Mouse (Mus musculus): Measurements from ENCODE around the gene Amz1. TPM values are rescaled to one million over a fixed set of nuclear protein-coding genes. Genes with fewer than 3 reads are reported as not detected.

Amz1 gene
- polyA plus RNA-seq, 1 experiment from 2014 or later, result 0.76 TPM

DNA sequence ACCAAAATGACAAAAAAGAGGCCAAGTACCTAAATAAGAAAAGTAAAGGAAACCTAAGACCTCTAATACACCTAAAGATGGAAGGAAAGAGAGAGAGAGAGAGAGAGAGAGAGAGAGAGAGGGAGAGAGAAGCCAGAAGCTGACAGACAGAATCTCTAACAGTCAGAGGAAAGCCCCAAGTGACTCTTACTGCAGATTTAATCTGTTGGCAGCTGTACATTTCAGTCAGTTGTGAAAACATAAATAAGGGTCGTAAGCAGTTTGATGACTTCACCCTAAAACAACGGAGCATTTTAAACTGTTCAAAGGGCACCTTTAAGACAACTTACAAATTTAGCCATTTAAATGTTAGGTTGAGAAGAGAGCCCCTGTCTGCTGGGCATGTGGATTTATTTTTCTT lies 66.5 kb downstream of the Amz1 start:
- no peak overlapping the region for H3K27ac ChIP-seq (replicated peaks; ENCODE audit: low read depth, low read length)
- no peak for ATAC-seq (replicated peaks; ENCODE audit: insufficient number of reproducible peaks, low FRiP score, low TSS enrichment, low read depth)
- no peaks in the 10 kb centered on the region for H3K4me1 ChIP-seq (ENCODE audit: control insufficient read depth, insufficient read depth, low read length)
- no peaks in the 10 kb centered on the region for H3K36me3 ChIP-seq (replicated peaks; ENCODE audit: control insufficient read depth, insufficient read depth, low read depth, low read length)
- no peak overlapping the region for H3K4me3 ChIP-seq (ENCODE audit: low read depth, low read length)
- no peaks in the 10 kb centered on the region for H3K27me3 ChIP-seq (ENCODE audit: control insufficient read depth, insufficient read depth, low read length)
- no peaks in the 10 kb centered on the region; the same call in 1 of the 2 replicates for H3K9me3 ChIP-seq (replicated peaks; ENCODE audit: control insufficient read depth, low read length)
- DNase-seq (ENCODE audit: low spot score), result no peak
- no peak overlapping the region for H3K4me2 ChIP-seq (ENCODE audit: low read depth, low read length)
- no peak overlapping the region for H3K9ac ChIP-seq (replicated peaks; ENCODE audit: low read length)
- WGBS, result 79% methylated on average over 2 of the region's 2 CpGs

DNA sequence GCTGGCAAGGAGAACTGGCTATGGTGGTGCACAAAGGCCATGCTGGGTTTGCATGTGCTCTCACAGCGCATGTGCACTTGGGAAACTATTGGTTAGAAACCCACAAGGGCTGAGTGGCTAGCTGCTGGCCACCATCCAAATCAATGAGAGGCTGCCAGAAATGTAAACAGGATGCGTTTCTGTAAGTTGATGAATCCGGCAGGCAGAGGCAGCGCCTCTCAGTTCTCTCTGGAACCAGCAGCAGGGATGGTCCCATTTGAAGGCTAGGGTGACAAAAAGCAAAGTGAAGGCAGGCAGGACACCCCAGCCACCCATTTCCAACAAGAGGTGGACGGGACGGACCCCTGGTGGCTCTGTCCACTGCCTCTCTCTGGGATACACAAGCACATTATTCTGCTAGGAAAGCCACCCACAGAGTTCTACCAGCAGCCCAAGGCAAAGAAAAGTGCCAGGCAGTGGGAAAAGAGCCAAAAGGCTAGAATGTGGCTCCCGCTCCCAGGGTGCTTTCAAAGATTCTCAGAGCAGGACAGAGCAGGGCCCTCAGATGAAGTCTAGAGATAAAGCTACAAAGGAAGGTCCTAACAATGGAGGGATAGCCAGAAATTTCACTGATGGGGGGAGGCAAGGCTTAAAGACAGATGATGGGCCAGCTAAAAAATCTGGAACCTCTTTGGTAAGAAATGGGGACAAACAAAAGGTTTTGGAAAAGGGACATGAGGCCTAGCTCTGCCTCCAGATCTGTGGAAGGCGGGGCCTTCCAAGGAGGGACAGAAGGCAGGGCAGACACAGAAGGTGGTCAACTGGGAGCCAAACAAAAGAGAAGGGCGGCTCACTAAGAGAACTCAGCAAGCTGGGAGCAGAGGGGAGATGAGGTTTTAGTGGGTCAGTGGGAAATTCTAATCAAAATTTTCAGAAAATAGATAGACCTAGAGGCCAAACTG lies 67.3 kb downstream of the Amz1 start:
- Histone ChIP-seq H3K36me3 (replicated peaks; ENCODE audit: control insufficient read depth, insufficient read depth, low read depth, low read length) (no peaks in the 10 kb centered on the region), H3K4me3 (ENCODE audit: low read depth, low read length) (no peak overlapping the region), H3K27me3 (ENCODE audit: control insufficient read depth, insufficient read depth, low read length) (no peaks in the 10 kb centered on the region), H3K4me2 (ENCODE audit: low read depth, low read length) (no peak overlapping the region), H3K27ac (replicated peaks; ENCODE audit: low read depth, low read length) (peak overlapping the region; percentile 74), H3K4me1 (ENCODE audit: control insufficient read depth, insufficient read depth, low read length) (no peaks in the 10 kb centered on the region), H3K9me3 (replicated peaks; ENCODE audit: control insufficient read depth, low read length) (no peaks in the 10 kb centered on the region; the same call in 1 of the 2 replicates), H3K9ac (replicated peaks; ENCODE audit: low read length) (no peak overlapping the region; the same call in 1 of the 2 replicates)
- DNase-seq (ENCODE audit: low spot score), result peak; percentile 37
- 42% methylated on average over 9 of the region's 9 CpGs for WGBS
- ATAC-seq (replicated peaks; ENCODE audit: insufficient number of reproducible peaks, low FRiP score, low TSS enrichment, low read depth), result no peak

DNA sequence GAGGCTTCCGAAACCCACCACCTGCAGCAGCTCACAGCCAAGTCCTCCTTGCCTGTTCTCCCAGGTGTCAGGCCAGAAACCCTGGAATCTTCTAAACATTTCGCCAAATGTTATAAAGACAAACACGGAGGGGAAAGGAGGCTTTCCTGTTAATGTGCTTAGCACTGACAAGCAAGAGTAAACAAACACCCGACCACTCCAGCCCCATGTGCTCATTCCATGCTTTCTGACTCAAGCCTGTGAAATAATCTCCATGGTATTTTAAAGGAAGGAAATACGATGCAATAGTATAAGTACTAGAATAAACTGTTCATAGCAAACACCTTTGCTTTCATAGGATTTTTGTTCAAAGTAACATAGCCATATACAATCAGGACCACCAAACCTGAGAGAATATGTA lies 68.3 kb downstream of the Amz1 start:
- WGBS, result 62% methylated on average over 5 of the region's 5 CpGs
- Histone ChIP-seq H3K27ac (replicated peaks; ENCODE audit: low read depth, low read length) (no peak overlapping the region), H3K4me1 (ENCODE audit: control insufficient read depth, insufficient read depth, low read length) (no peaks in the 10 kb centered on the region), H3K27me3 (ENCODE audit: control insufficient read depth, insufficient read depth, low read length) (no peaks in the 10 kb centered on the region), H3K9me3 (replicated peaks; ENCODE audit: control insufficient read depth, low read length) (no peaks in the 10 kb centered on the region; the same call in 1 of the 2 replicates), H3K4me2 (ENCODE audit: low read depth, low read length) (no peak overlapping the region), H3K36me3 (replicated peaks; ENCODE audit: control insufficient read depth, insufficient read depth, low read depth, low read length) (no peaks in the 10 kb centered on the region), H3K4me3 (ENCODE audit: low read depth, low read length) (no peak overlapping the region), H3K9ac (replicated peaks; ENCODE audit: low read length) (no peak overlapping the region)
- DNase-seq (ENCODE audit: low spot score), result no peak
- no peak for ATAC-seq (replicated peaks; ENCODE audit: insufficient number of reproducible peaks, low FRiP score, low TSS enrichment, low read depth)

DNA sequence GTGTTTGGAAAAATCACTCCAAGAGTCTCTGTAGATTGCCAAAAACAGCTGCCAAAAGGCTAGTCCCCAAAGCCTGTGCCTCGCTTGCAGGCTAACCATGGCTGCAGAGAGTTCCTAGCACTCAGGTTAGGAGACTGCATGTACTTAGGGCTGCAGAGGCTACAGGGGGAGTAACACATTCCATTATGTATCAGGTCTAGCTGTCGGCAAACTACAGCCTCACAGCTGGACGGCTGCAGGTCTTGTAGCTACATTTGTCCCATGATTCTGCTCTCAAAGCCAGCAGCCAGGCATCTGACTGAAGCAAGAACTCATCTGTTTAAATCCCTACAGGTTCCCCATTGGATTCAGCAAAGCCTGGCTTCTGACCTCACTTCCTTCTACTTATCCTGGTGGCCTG lies 70.8 kb downstream of the Amz1 start:
- Histone ChIP-seq H3K27me3 (ENCODE audit: control insufficient read depth, insufficient read depth, low read length) (no peaks in the 10 kb centered on the region), H3K4me1 (ENCODE audit: control insufficient read depth, insufficient read depth, low read length) (no peaks in the 10 kb centered on the region), H3K4me2 (ENCODE audit: low read depth, low read length) (no peak overlapping the region), H3K36me3 (replicated peaks; ENCODE audit: control insufficient read depth, insufficient read depth, low read depth, low read length) (no peaks in the 10 kb centered on the region), H3K9me3 (replicated peaks; ENCODE audit: control insufficient read depth, low read length) (no peaks in the 10 kb centered on the region; the same call in 1 of the 2 replicates), H3K4me3 (ENCODE audit: low read depth, low read length) (no peak overlapping the region), H3K27ac (replicated peaks; ENCODE audit: low read depth, low read length) (no peak overlapping the region), H3K9ac (replicated peaks; ENCODE audit: low read length) (no peak overlapping the region)
- 48% methylated on average over 3 of the region's 3 CpGs for WGBS
- ATAC-seq (replicated peaks; ENCODE audit: insufficient number of reproducible peaks, low FRiP score, low TSS enrichment, low read depth), result no peak
- DNase-seq (ENCODE audit: low spot score), result no peak

DNA sequence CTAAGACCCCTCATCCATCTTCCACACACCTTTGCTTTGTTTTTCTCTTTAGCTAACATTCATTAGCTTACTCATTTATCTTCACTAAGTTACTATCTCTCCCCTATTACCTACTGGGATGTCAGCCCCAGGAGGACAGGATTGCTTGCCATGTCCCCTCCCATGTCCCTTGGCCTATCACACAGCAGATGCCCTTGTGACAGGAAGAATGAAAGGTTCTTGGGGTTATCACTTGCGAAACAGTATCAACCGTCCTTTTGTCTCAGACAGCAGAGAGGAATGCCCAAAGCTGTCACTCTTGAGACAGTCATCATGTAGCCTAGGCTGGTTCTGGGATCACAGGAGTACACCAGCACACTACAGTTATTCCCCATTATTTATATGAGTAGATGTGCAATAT lies 71.2 kb downstream of the Amz1 start:
- no peak for ATAC-seq (replicated peaks; ENCODE audit: insufficient number of reproducible peaks, low FRiP score, low TSS enrichment, low read depth)
- H3K27ac ChIP-seq (replicated peaks; ENCODE audit: low read depth, low read length), result no peak overlapping the region
- no peak overlapping the region for H3K9ac ChIP-seq (replicated peaks; ENCODE audit: low read length)
- no peak for DNase-seq (ENCODE audit: low spot score)
- no peaks in the 10 kb centered on the region; the same call in 1 of the 2 replicates for H3K9me3 ChIP-seq (replicated peaks; ENCODE audit: control insufficient read depth, low read length)
- no peak overlapping the region for H3K4me2 ChIP-seq (ENCODE audit: low read depth, low read length)
- H3K4me1 ChIP-seq (ENCODE audit: control insufficient read depth, insufficient read depth, low read length), result no peaks in the 10 kb centered on the region
- H3K27me3 ChIP-seq (ENCODE audit: control insufficient read depth, insufficient read depth, low read length), result no peaks in the 10 kb centered on the region
- H3K4me3 ChIP-seq (ENCODE audit: low read depth, low read length), result no peak overlapping the region
- 57% methylated on average over 2 of the region's 2 CpGs for WGBS
- no peaks in the 10 kb centered on the region for H3K36me3 ChIP-seq (replicated peaks; ENCODE audit: control insufficient read depth, insufficient read depth, low read depth, low read length)

DNA sequence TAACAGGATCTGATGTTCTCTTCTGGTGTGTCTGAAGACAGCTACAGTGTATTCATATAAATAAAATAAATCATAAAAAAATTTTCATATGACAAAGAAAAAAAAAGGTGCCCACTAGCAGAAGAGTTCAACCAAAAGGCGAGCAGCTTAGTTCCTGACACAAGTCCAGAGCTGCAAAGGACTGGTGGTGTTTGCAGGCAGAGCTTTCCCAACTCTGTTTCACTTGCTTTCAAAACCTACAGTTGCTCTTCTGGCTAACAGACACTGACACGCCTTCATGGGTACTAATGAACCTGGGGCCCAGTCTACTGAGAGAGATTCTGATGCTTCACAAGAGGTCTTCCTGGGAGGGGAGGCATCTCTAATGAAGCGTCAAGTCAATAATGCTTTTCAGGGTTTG lies 72.1 kb downstream of the Amz1 start:
- Histone ChIP-seq H3K4me1 (ENCODE audit: control insufficient read depth, insufficient read depth, low read length) (no peaks in the 10 kb centered on the region), H3K9me3 (replicated peaks; ENCODE audit: control insufficient read depth, low read length) (no peaks in the 10 kb centered on the region; the same call in 1 of the 2 replicates), H3K9ac (replicated peaks; ENCODE audit: low read length) (no peak overlapping the region), H3K4me3 (ENCODE audit: low read depth, low read length) (no peak overlapping the region), H3K4me2 (ENCODE audit: low read depth, low read length) (no peak overlapping the region), H3K27me3 (ENCODE audit: control insufficient read depth, insufficient read depth, low read length) (no peaks in the 10 kb centered on the region), H3K36me3 (replicated peaks; ENCODE audit: control insufficient read depth, insufficient read depth, low read depth, low read length) (no peaks in the 10 kb centered on the region), H3K27ac (replicated peaks; ENCODE audit: low read depth, low read length) (no peak overlapping the region)
- 90% methylated on average over 3 of the region's 3 CpGs for WGBS
- DNase-seq (ENCODE audit: low spot score) (no peak), ATAC-seq (replicated peaks; ENCODE audit: insufficient number of reproducible peaks, low FRiP score, low TSS enrichment, low read depth) (no peak)

DNA sequence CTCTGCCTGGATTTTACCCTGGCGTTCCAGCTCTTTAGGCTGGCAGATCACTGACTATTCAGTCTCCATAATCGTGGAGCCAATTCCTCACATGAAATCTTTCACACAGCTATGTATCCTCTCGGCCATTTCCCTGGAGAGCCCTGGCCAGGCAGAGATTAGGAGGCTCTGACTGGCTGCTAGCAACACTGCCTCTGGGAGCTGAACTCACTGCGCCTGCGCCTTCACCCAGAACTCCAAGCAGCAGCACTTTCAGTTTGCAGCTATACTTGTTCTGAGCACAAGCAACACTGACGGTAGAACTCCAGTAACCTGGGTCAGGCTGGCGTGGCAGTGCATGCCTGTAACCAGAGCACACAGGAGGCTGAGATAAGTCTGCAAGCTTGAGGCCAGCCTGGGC lies 74.2 kb downstream of the Amz1 start:
- no peak overlapping the region for H3K4me2 ChIP-seq (ENCODE audit: low read depth, low read length)
- H3K27ac ChIP-seq (replicated peaks; ENCODE audit: low read depth, low read length), result no peak overlapping the region
- no peak for DNase-seq (ENCODE audit: low spot score)
- H3K36me3 ChIP-seq (replicated peaks; ENCODE audit: control insufficient read depth, insufficient read depth, low read depth, low read length), result no peaks in the 10 kb centered on the region
- ATAC-seq (replicated peaks; ENCODE audit: insufficient number of reproducible peaks, low FRiP score, low TSS enrichment, low read depth), result no peak
- H3K4me3 ChIP-seq (ENCODE audit: low read depth, low read length), result no peak overlapping the region
- no peaks in the 10 kb centered on the region; the same call in 1 of the 2 replicates for H3K9me3 ChIP-seq (replicated peaks; ENCODE audit: control insufficient read depth, low read length)
- H3K27me3 ChIP-seq (ENCODE audit: control insufficient read depth, insufficient read depth, low read length), result no peaks in the 10 kb centered on the region
- 76% methylated on average over 7 of the region's 7 CpGs for WGBS
- H3K4me1 ChIP-seq (ENCODE audit: control insufficient read depth, insufficient read depth, low read length), result no peaks in the 10 kb centered on the region
- H3K9ac ChIP-seq (replicated peaks; ENCODE audit: low read length), result no peak overlapping the region

DNA sequence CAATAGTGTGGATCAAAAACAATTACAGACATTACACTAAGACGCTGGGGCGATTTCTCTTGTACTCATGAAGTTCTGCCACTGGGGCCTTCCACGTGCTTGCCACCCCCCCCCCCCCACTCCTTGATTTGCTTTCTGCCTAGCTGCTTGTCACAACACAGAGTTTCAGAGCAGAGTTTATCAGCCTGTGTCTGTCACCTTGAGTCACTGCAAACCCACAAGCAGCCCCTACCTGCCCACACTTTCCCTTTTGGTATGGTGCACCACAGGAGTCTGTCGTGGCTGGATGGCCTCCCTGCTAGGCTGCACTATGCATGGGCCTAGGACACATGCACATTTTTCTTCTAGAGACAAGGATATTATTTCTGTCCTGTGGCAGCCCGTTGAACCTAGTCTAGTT lies 74.8 kb downstream of the Amz1 start:
- Histone ChIP-seq H3K4me3 (ENCODE audit: low read depth, low read length) (no peak overlapping the region), H3K27me3 (ENCODE audit: control insufficient read depth, insufficient read depth, low read length) (no peaks in the 10 kb centered on the region), H3K9me3 (replicated peaks; ENCODE audit: control insufficient read depth, low read length) (no peaks in the 10 kb centered on the region; the same call in 1 of the 2 replicates), H3K27ac (replicated peaks; ENCODE audit: low read depth, low read length) (no peak overlapping the region), H3K36me3 (replicated peaks; ENCODE audit: control insufficient read depth, insufficient read depth, low read depth, low read length) (no peaks in the 10 kb centered on the region), H3K4me1 (ENCODE audit: control insufficient read depth, insufficient read depth, low read length) (no peaks in the 10 kb centered on the region), H3K4me2 (ENCODE audit: low read depth, low read length) (no peak overlapping the region), H3K9ac (replicated peaks; ENCODE audit: low read length) (no peak overlapping the region)
- 71% methylated on average over 5 of the region's 5 CpGs for WGBS
- ATAC-seq (replicated peaks; ENCODE audit: insufficient number of reproducible peaks, low FRiP score, low TSS enrichment, low read depth) (no peak), DNase-seq (ENCODE audit: low spot score) (no peak)
